In the genomic region with DNA sequence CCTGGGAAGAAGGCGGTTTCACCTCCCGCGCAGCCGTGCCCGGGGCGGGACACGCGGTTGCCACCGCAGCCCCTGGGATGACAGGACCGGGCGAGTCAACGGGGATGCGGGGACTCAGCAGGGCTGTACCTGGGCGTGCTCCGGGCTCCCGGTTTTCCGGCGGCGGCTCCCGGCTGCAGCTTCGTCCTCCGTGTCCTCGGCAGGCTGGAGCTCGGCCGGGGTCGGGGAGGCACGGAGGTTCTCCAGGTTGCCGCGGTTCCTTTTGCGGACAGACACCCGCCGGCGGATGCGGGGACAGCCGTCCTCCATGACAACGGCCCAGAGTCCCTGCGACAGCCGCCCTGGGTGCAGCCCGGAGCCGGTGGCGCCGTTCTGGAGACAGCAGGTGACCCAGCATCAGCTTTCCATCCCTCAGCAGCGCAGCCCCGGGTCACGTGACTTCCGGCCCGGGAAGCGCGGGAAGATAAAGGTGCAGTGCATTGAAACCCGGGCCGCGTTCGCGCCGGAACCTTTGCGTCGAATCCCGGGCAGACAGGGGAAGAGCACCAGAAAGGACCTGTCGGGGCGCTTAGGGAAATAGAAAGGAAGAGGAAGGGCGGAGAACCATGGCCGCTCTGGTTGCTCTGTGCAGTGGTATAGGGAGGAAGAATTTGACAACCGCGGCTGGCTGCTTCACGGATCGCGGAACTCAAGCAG, we compare ENCODE assay signal across 7 mouse cellular contexts. TPM values are rescaled to one million over a fixed set of nuclear protein-coding genes. Genes with fewer than 3 reads are reported as not detected.
DNase-seq lines count a peak whose midpoint lies in the region; ATAC-seq and TF ChIP-seq lines count a peak whose summit lies in the region.

TSS of gene Helq (minus strand) at position 434 of the 696 bp plus-strand sequence.
TSS of gene Mrps18c (plus strand) at position 463 of the 696 bp plus-strand sequence.

- no peak within 1 kb of the TSS for H3K27ac ChIP-seq in embryonic facial prominence, embryonic 12.5 days
- no peak within 1 kb of the TSS for H3K27ac ChIP-seq in kidney, adult 2 months (ENCODE audit: insufficient read depth, low read depth, low read length)
- H3K27ac ChIP-seq in limb, embryonic 12.5 days: no peak within 1 kb of the TSS
- peak within 1 kb of the TSS; percentile 68; the same call in 1 of the 2 replicates for H3K27ac ChIP-seq in midbrain, embryonic 15.5 days
- H3K27ac ChIP-seq in spleen, adult 2 months (ENCODE audit: insufficient read depth, low read length): no peak within 1 kb of the TSS

- H3K4me1 ChIP-seq in embryonic facial prominence, embryonic 12.5 days: peaks cover 13% of the 10 kb centered on the region; the same call in 1 of the 2 replicates
- H3K4me1 ChIP-seq in kidney, adult 2 months (ENCODE audit: control insufficient read depth, insufficient read depth, low read length): peaks cover 3% of the 10 kb centered on the region; the same call in 1 of the 2 replicates
- peaks cover 11% of the 10 kb centered on the region for H3K4me1 ChIP-seq in limb, embryonic 12.5 days (replicated peaks)
- peaks cover 22% of the 10 kb centered on the region for H3K4me1 ChIP-seq in midbrain, embryonic 15.5 days
- H3K4me1 ChIP-seq in spleen, adult 2 months (ENCODE audit: control insufficient read depth, insufficient read depth, insufficient read length): no peaks in the 10 kb centered on the region

- WGBS in embryonic facial prominence, embryonic 12.5 days: under 1% methylated on average over 67 of the region's 67 CpGs
- WGBS in kidney, adult 2 months: under 1% methylated on average over 67 of the region's 67 CpGs
- WGBS in limb, embryonic 12.5 days: under 1% methylated on average over 67 of the region's 67 CpGs
- under 1% methylated on average over 67 of the region's 67 CpGs for WGBS in midbrain, embryonic 15.5 days
- WGBS in spleen, adult 2 months: under 1% methylated on average over 67 of the region's 67 CpGs

- no peaks in the 10 kb centered on the region for H3K27me3 ChIP-seq in embryonic facial prominence, embryonic 12.5 days
- H3K27me3 ChIP-seq in kidney, adult 2 months (replicated peaks; ENCODE audit: control insufficient read depth, insufficient read depth, low read length): no peaks in the 10 kb centered on the region
- H3K27me3 ChIP-seq in limb, embryonic 12.5 days: no peaks in the 10 kb centered on the region
- H3K27me3 ChIP-seq in midbrain, embryonic 15.5 days (replicated peaks): no peaks in the 10 kb centered on the region
- no peaks in the 10 kb centered on the region for H3K27me3 ChIP-seq in spleen, adult 2 months (ENCODE audit: control insufficient read depth, insufficient read depth, low read length)

- peak within 1 kb of the TSS; percentile 79 for H3K4me3 ChIP-seq in embryonic facial prominence, embryonic 12.5 days
- peak within 1 kb of the TSS; percentile 92 for H3K4me3 ChIP-seq in kidney, adult 2 months (ENCODE audit: insufficient read depth, low read depth, low read length)
- peak within 1 kb of the TSS; percentile 76 for H3K4me3 ChIP-seq in limb, embryonic 12.5 days (replicated peaks)
- peak within 1 kb of the TSS; percentile 62 for H3K4me3 ChIP-seq in midbrain, embryonic 15.5 days
- H3K4me3 ChIP-seq in spleen, adult 2 months (ENCODE audit: extremely low read depth, insufficient read depth, insufficient read length): peak within 1 kb of the TSS; percentile 91

- peak within 1 kb of the TSS; percentile 85 for H3K4me2 ChIP-seq in embryonic facial prominence, embryonic 12.5 days (replicated peaks)
- H3K4me2 ChIP-seq in limb, embryonic 12.5 days: peak within 1 kb of the TSS; percentile 93
- H3K4me2 ChIP-seq in midbrain, embryonic 15.5 days: peak within 1 kb of the TSS; percentile 75

- TF ChIP-seq CTCF in kidney, adult 2 months (conservative IDR thresholded peaks at IDR 0.05; ENCODE audit: insufficient read depth, insufficient read length, low read depth, low read length): no peak
- no peak for TF ChIP-seq CTCF in spleen, adult 2 months (IDR thresholded peaks at IDR 0.05; ENCODE audit: extremely low read depth, insufficient read depth, insufficient read length, insufficient replicate concordance)

- peak; percentile 97 for ATAC-seq in embryonic facial prominence, embryonic 12.5 days (ENCODE audit: insufficient number of reproducible peaks, insufficient read depth, low FRiP score, low TSS enrichment)
- peak; percentile 96 for ATAC-seq in limb, embryonic 12.5 days (ENCODE audit: insufficient number of reproducible peaks, insufficient read depth, low FRiP score, low TSS enrichment, low read depth)
- peak; percentile 99 for ATAC-seq in midbrain, embryonic 15.5 days (replicated peaks)

- H3K9ac ChIP-seq in embryonic facial prominence, embryonic 12.5 days: peak within 1 kb of the TSS; percentile 74
- H3K9ac ChIP-seq in limb, embryonic 12.5 days (replicated peaks): peak within 1 kb of the TSS; percentile 78
- peak within 1 kb of the TSS; percentile 82 for H3K9ac ChIP-seq in midbrain, embryonic 15.5 days

- peak; percentile 19 for TF ChIP-seq POLR2A in kidney, adult 2 months (IDR thresholded peaks at IDR 0.05; ENCODE audit: low read depth, low read length)
- TF ChIP-seq POLR2A in spleen, adult 2 months (IDR thresholded peaks at IDR 0.05; ENCODE audit: low read depth, low read length): no peak; the same call in 1 of the 2 replicates

- peak; percentile 91 for DNase-seq in adrenal gland, postnatal 25 days
- DNase-seq in heart, adult 18-20 months: peak; percentile 90 to 91
- peak; percentile 96 for DNase-seq in kidney, adult 2 months
- peak; percentile 70 to 82 for DNase-seq in spleen, adult 2 months (ENCODE audit: low read depth in 1 of 2, low spot score in 2 of 2)

- peaks cover 18% of the 10 kb centered on the region; the same call in 1 of the 2 replicates for H3K36me3 ChIP-seq in embryonic facial prominence, embryonic 12.5 days
- no peaks in the 10 kb centered on the region; the same call in 1 of the 2 replicates for H3K36me3 ChIP-seq in kidney, adult 2 months (ENCODE audit: control insufficient read depth, insufficient read depth, low read length)
- H3K36me3 ChIP-seq in limb, embryonic 12.5 days: peaks cover 49% of the 10 kb centered on the region
- H3K36me3 ChIP-seq in midbrain, embryonic 15.5 days (replicated peaks): peaks cover 23% of the 10 kb centered on the region; the same call in 1 of the 2 replicates
- peaks cover 5% of the 10 kb centered on the region for H3K36me3 ChIP-seq in spleen, adult 2 months (ENCODE audit: control insufficient read depth, insufficient read depth, low read length)

- no peaks in the 10 kb centered on the region for H3K9me3 ChIP-seq in embryonic facial prominence, embryonic 12.5 days
- H3K9me3 ChIP-seq in limb, embryonic 12.5 days: no peaks in the 10 kb centered on the region
- H3K9me3 ChIP-seq in midbrain, embryonic 15.5 days: no peaks in the 10 kb centered on the region

RNA-seq across cellular contexts. Expression of gene Helq, which starts in this region (rescaled TPM):
- 8.6 and 10.5 TPM in 2 replicates for total RNA-seq in adrenal gland, postnatal 25 days (2021)
- polyA plus RNA-seq in embryonic facial prominence, embryonic 12.5 days (2016; fragmentation: Nextera tagmentation; extraction: Ambion mirVana): 23.6 and 25.4 TPM in 2 replicates
- 1 to 10 TPM; 2.4 to 4.9 TPM for total RNA-seq in heart, adult 18-20 months (2021)
- polyA plus RNA-seq in kidney, adult 2 months (2012; rRNA removed): 6.8 and 10.2 TPM in 2 replicates
- 25.6 and 26.6 TPM in 2 replicates for polyA plus RNA-seq in limb, embryonic 12.5 days (2016; fragmentation: Nextera tagmentation; extraction: Ambion mirVana)
- polyA plus RNA-seq in midbrain, embryonic 15.5 days (2015; fragmentation: Nextera tagmentation; extraction: Ambion mirVana): 22.2 and 22.6 TPM in 2 replicates
- 7.2 and 8.8 TPM in 2 replicates for polyA plus RNA-seq in spleen, adult 2 months (2012; rRNA removed)

RNA-seq across cellular contexts. Expression of gene Mrps18c, which starts in this region (rescaled TPM):
- total RNA-seq in adrenal gland, postnatal 25 days (2021): 82.3 and 82.5 TPM in 2 replicates
- polyA plus RNA-seq in embryonic facial prominence, embryonic 12.5 days (2016; fragmentation: Nextera tagmentation; extraction: Ambion mirVana): 173 and 186 TPM in 2 replicates
- total RNA-seq in heart, adult 18-20 months (2021): 10 to 100 TPM; 85.1 to 86.7 TPM
- polyA plus RNA-seq in kidney, adult 2 months (2012; rRNA removed): 25.4 and 57.3 TPM in 2 replicates
- 187 and 204 TPM in 2 replicates for polyA plus RNA-seq in limb, embryonic 12.5 days (2016; fragmentation: Nextera tagmentation; extraction: Ambion mirVana)
- polyA plus RNA-seq in midbrain, embryonic 15.5 days (2015; fragmentation: Nextera tagmentation; extraction: Ambion mirVana): 140 and 144 TPM in 2 replicates
- 4.6 and 7.0 TPM in 2 replicates for polyA plus RNA-seq in spleen, adult 2 months (2012; rRNA removed)
